Mouse (Mus musculus): Measurements from ENCODE around the gene Zfp706. TPM values are rescaled to one million over a fixed set of nuclear protein-coding genes. Genes with fewer than 3 reads are reported as not detected.

Gene Zfp706
- total and polyA plus RNA-seq, 3 experiments: 52.0 to 384 (median 285) TPM

GRCm38 (mm10) chr15:37033431-37033830, 25.9 kb upstream of the Zfp706 start:
- Histone ChIP-seq H3K36me3 (replicated peaks in 1 of 2; ENCODE audit: control insufficient read depth in 1 of 2, insufficient read depth in 1 of 2, low read length in 1 of 2) (no peaks in the 10 kb centered on the region), H3K9me3 (replicated peaks; ENCODE audit: low read length) (no peaks in the 10 kb centered on the region), H3K9ac (ENCODE audit: insufficient read depth, low read depth) (no peak overlapping the region), H3K27ac (ENCODE audit: insufficient read depth, low read depth) (no peak overlapping the region), H3K4me1 (ENCODE audit: control insufficient read depth in 1 of 2, insufficient read depth in 2 of 2) (no peaks in the 10 kb centered on the region), H3K79me2 (replicated peaks; ENCODE audit: control insufficient read depth, extremely low read depth, insufficient read depth, poor library complexity, severe bottlenecking) (no peaks in the 10 kb centered on the region), H3K4me3 (replicated peaks in 1 of 3; ENCODE audit: low read depth in 2 of 3, low read length in 2 of 3, poor library complexity in 1 of 3) (no peak overlapping the region), H3K4me2 (ENCODE audit: insufficient read depth, low read depth, poor library complexity, severe bottlenecking) (no peak overlapping the region), H3K27me3 (replicated peaks) (no peaks in the 10 kb centered on the region)
- dilution Hi-C loops (cut with MboI; ENCODE audit: extremely low pct_ligation_motif_present, extremely low pct_unique_long_range_greater_than_20kb, low sequenced_read_pairs) (no loop called here), in situ Hi-C loops (cut with MboI; ENCODE audit: low pct_ligation_motif_present, low pct_unique_long_range_greater_than_20kb, low sequenced_read_pairs) (loop anchor here (25.0 kb wide), 1 partner anchor 1071 kb away; no protein-coding TSS in a partner anchor)
- TF ChIP-seq GABPA (IDR thresholded peaks at IDR 0.05; ENCODE audit: insufficient replicate concordance, low read depth, low read length): no peak
- no peak for TF ChIP-seq POLR2A (IDR thresholded peaks at IDR 0.05; ENCODE audit: low read depth, low read length)
- TF ChIP-seq ELF1 (IDR thresholded peaks at IDR 0.05; ENCODE audit: low read depth, low read length): no peak
- no peak for TF ChIP-seq MAFK (IDR thresholded peaks at IDR 0.05; ENCODE audit: insufficient replicate concordance, low read length)
- no peak for TF ChIP-seq ZC3H11A (IDR thresholded peaks at IDR 0.05; ENCODE audit: low read depth, low read length)
- TF ChIP-seq PAX5 (IDR thresholded peaks at IDR 0.05; ENCODE audit: low read length): no peak
- TF ChIP-seq TBP (conservative IDR thresholded peaks at IDR 0.05; ENCODE audit: low read depth, low read length): no peak
- TF ChIP-seq CHD2 (IDR thresholded peaks at IDR 0.05; ENCODE audit: low read length): no peak
- no peak for TF ChIP-seq ZNF384 (IDR thresholded peaks at IDR 0.05; ENCODE audit: low read depth, low read length)
- TF ChIP-seq POLR2AphosphoS2 (IDR thresholded peaks at IDR 0.05; ENCODE audit: low read depth, low read length): no peak
- no peak for TF ChIP-seq SMC3 (IDR thresholded peaks at IDR 0.05; ENCODE audit: low read depth, low read length)
- TF ChIP-seq E2F4 (IDR thresholded peaks at IDR 0.05; ENCODE audit: insufficient replicate concordance, low read depth, low read length): no peak
- TF ChIP-seq SIN3A (IDR thresholded peaks at IDR 0.05; ENCODE audit: low read length): no peak
- no peak for TF ChIP-seq CTCF (conservative IDR thresholded peaks at IDR 0.05 in 1 of 2, IDR thresholded peaks at IDR 0.05 in 1 of 2; ENCODE audit: low read depth in 2 of 2, low read length in 2 of 2)
- TF ChIP-seq MAX (IDR thresholded peaks at IDR 0.05; ENCODE audit: low read length): no peak
- no peak for TF ChIP-seq UBTF (IDR thresholded peaks at IDR 0.05; ENCODE audit: low read depth, low read length)
- TF ChIP-seq MAZ (IDR thresholded peaks at IDR 0.05; ENCODE audit: low read depth, low read length): no peak
- no peak for TF ChIP-seq USF2 (conservative IDR thresholded peaks at IDR 0.05; ENCODE audit: low read depth, low read length)
- no peak for DNase-seq (ENCODE audit: extremely low read depth)

GRCm38 (mm10) chr15:37031334-37032150, 24.0 kb upstream of the Zfp706 start:
- no peaks in the 10 kb centered on the region for H3K9me3 ChIP-seq (replicated peaks; ENCODE audit: low read length)
- in situ Hi-C loops (cut with MboI; ENCODE audit: low pct_ligation_motif_present, low pct_unique_long_range_greater_than_20kb, low sequenced_read_pairs) (loop anchor here (25.0 kb wide), 1 partner anchor 1069 kb away; no protein-coding TSS in a partner anchor), dilution Hi-C loops (cut with MboI; ENCODE audit: extremely low pct_ligation_motif_present, extremely low pct_unique_long_range_greater_than_20kb, low sequenced_read_pairs) (no loop called here)
- no peaks in the 10 kb centered on the region for H3K79me2 ChIP-seq (replicated peaks; ENCODE audit: control insufficient read depth, extremely low read depth, insufficient read depth, poor library complexity, severe bottlenecking)
- no peak overlapping the region for H3K9ac ChIP-seq (ENCODE audit: insufficient read depth, low read depth)
- H3K4me1 ChIP-seq (ENCODE audit: control insufficient read depth in 1 of 2, insufficient read depth in 2 of 2): no peaks in the 10 kb centered on the region
- H3K36me3 ChIP-seq (replicated peaks in 1 of 2; ENCODE audit: control insufficient read depth in 1 of 2, insufficient read depth in 1 of 2, low read length in 1 of 2): no peaks in the 10 kb centered on the region
- no peak overlapping the region for H3K4me3 ChIP-seq (replicated peaks in 1 of 3; ENCODE audit: low read depth in 2 of 3, low read length in 2 of 3, poor library complexity in 1 of 3)
- TF ChIP-seq ZNF384 (IDR thresholded peaks at IDR 0.05; ENCODE audit: low read depth, low read length): no peak
- TF ChIP-seq ZC3H11A (IDR thresholded peaks at IDR 0.05; ENCODE audit: low read depth, low read length): no peak
- no peak for TF ChIP-seq JUN (IDR thresholded peaks at IDR 0.05; ENCODE audit: insufficient read depth, low read depth, low read length)
- no peak for TF ChIP-seq MAFK (IDR thresholded peaks at IDR 0.05; ENCODE audit: insufficient replicate concordance, low read length)
- no peak for TF ChIP-seq POLR2A (IDR thresholded peaks at IDR 0.05; ENCODE audit: low read depth, low read length)
- no peak for TF ChIP-seq MAX (IDR thresholded peaks at IDR 0.05; ENCODE audit: low read length)
- no peak for TF ChIP-seq HCFC1 (IDR thresholded peaks at IDR 0.05; ENCODE audit: low read depth, low read length)
- no peak for TF ChIP-seq RCOR1 (conservative IDR thresholded peaks at IDR 0.05; ENCODE audit: low read depth, low read length)
- TF ChIP-seq GABPA (IDR thresholded peaks at IDR 0.05; ENCODE audit: insufficient replicate concordance, low read depth, low read length): no peak
- TF ChIP-seq E2F4 (IDR thresholded peaks at IDR 0.05; ENCODE audit: insufficient replicate concordance, low read depth, low read length): no peak
- no peak for TF ChIP-seq CTCF (conservative IDR thresholded peaks at IDR 0.05 in 1 of 2, IDR thresholded peaks at IDR 0.05 in 1 of 2; ENCODE audit: low read depth in 2 of 2, low read length in 2 of 2)
- H3K27ac ChIP-seq (ENCODE audit: insufficient read depth, low read depth): no peak overlapping the region
- no peak for DNase-seq (ENCODE audit: extremely low read depth)
- no peaks in the 10 kb centered on the region for H3K27me3 ChIP-seq (replicated peaks)
- no peak overlapping the region for H3K4me2 ChIP-seq (ENCODE audit: insufficient read depth, low read depth, poor library complexity, severe bottlenecking)
